Comparison of ENCODE assay signal across 8 mouse cellular contexts in genomic region chr13:48273451-48274069, GRCm38 (mm10). TPM values are rescaled to one million over a fixed set of nuclear protein-coding genes. Genes with fewer than 3 reads are reported as not detected.
A peak's percentile ranks its signal among the peaks of the same experiment; 100 is the strongest.
DNase-seq lines count a peak whose midpoint lies in the region; ATAC-seq and TF ChIP-seq lines count a peak whose summit lies in the region.

No protein-coding gene starts in this region.

- POLR2A ChIA-PET in Patski (lab: Charles Lee) = no interaction called here

- peaks cover 3% of the 10 kb centered on the region; the same call in 1 of the 2 replicates for H3K4me1 ChIP-seq in intestine, embryonic 15.5 days (replicated peaks)
- H3K4me1 ChIP-seq in stomach, embryonic 14.5 days (ENCODE audit: control insufficient read depth, insufficient read depth, low read length) = peaks cover 3% of the 10 kb centered on the region; the same call in 1 of the 2 replicates

- no peak overlapping the region; the same call in 1 of the 2 replicates for H3K4me3 ChIP-seq in intestine, embryonic 15.5 days (replicated peaks)
- H3K4me3 ChIP-seq in stomach, embryonic 14.5 days (ENCODE audit: low read depth, low read length) = peak overlapping the region; percentile 17; the same call in 1 of the 2 replicates

- no peak overlapping the region for H3K9ac ChIP-seq in intestine, embryonic 15.5 days
- no peak overlapping the region for H3K9ac ChIP-seq in stomach, embryonic 14.5 days (replicated peaks; ENCODE audit: low read depth, low read length)

- CTCF ChIA-PET in Patski (lab: Charles Lee) = interaction anchor here (0.8 kb wide), 1 partner anchor 438 kb away, joined by 3 read pairs; no protein-coding TSS in a partner anchor

- 7% methylated on average over 15 of the region's 15 CpGs for WGBS in intestine, embryonic 15.5 days
- WGBS in stomach, embryonic 14.5 days = 4% methylated on average over 15 of the region's 15 CpGs

- peak; percentile 39 for ATAC-seq in Patski
- peak; percentile 71 for ATAC-seq in intestine, embryonic 15.5 days
- ATAC-seq in stomach, embryonic 14.5 days (ENCODE audit: insufficient number of reproducible peaks, insufficient read depth, low FRiP score, low read depth) = no peak
- ATAC-seq in granulocyte monocyte progenitor cell, adult 5-6 weeks (replicated peaks; ENCODE audit: poor library complexity, severe bottlenecking) = no peak

- no peaks in the 10 kb centered on the region for H3K36me3 ChIP-seq in intestine, embryonic 15.5 days
- H3K36me3 ChIP-seq in stomach, embryonic 14.5 days (ENCODE audit: control insufficient read depth, insufficient read depth, low read length) = no peaks in the 10 kb centered on the region

- peak overlapping the region; percentile 57 for H3K4me2 ChIP-seq in intestine, embryonic 15.5 days (replicated peaks)
- H3K4me2 ChIP-seq in stomach, embryonic 14.5 days (replicated peaks; ENCODE audit: low read depth, low read length) = peak overlapping the region; percentile 54

- no peak overlapping the region for H3K27ac ChIP-seq in intestine, embryonic 15.5 days
- no peak overlapping the region for H3K27ac ChIP-seq in stomach, embryonic 14.5 days (ENCODE audit: low read length)

- peak; percentile 80 for TF ChIP-seq CTCF in Patski (IDR thresholded peaks at IDR 0.05)

- intact Hi-C loops in left cerebral cortex, postnatal 14 days (cut with DNase I) = loop anchor here (5.0 to 10.0 kb wide), 3 partner anchors 439 to 926 kb away; no protein-coding TSS in a partner anchor

- H3K9me3 ChIP-seq in intestine, embryonic 15.5 days = no peaks in the 10 kb centered on the region
- no peaks in the 10 kb centered on the region for H3K9me3 ChIP-seq in stomach, embryonic 14.5 days (ENCODE audit: control insufficient read depth, low read depth, low read length)

- peaks cover 6% of the 10 kb centered on the region for H3K27me3 ChIP-seq in Patski
- H3K27me3 ChIP-seq in intestine, embryonic 15.5 days (replicated peaks) = no peaks in the 10 kb centered on the region
- no peaks in the 10 kb centered on the region; the same call in 1 of the 2 replicates for H3K27me3 ChIP-seq in stomach, embryonic 14.5 days (ENCODE audit: control insufficient read depth, insufficient read depth, low read length)

- DNase-seq in Patski (ENCODE audit: low read depth, low spot score) = no peak
- peak; percentile 56 to 59 for DNase-seq in cerebellum, postnatal 14 days
- peak; percentile 23 to 49 for DNase-seq in frontal cortex, postnatal 14 days (ENCODE audit: low spot score in 2 of 2)
- DNase-seq in left cerebral cortex, postnatal 14 days (ENCODE audit: low spot score in 2 of 2) = peak; percentile 44 to 62
- DNase-seq in mesoderm, embryonic 11.5 days (ENCODE audit: low read depth, low spot score) = peak; percentile 66

- in situ Hi-C loops in Patski (cut with MboI; ENCODE audit: low pct_unique_long_range_greater_than_20kb) = loop anchor here (25.0 kb wide), 2 partner anchors 189 to 1136 kb away; no protein-coding TSS in a partner anchor

RNA-seq across cellular contexts. Expression of gene Id4, which starts 12.5 kb away (rescaled TPM):
- 1.5 TPM for polyA plus RNA-seq in Patski (2021)
- 16.3 and 16.9 TPM in 2 replicates for polyA plus RNA-seq in intestine, embryonic 15.5 days (2015; fragmentation: Nextera tagmentation; extraction: Ambion mirVana)
- 10 to 100 TPM; 25.0 to 30.6 TPM for total RNA-seq in left cerebral cortex, postnatal 14 days (2021)
- 13.7 and 18.1 TPM in 2 replicates for polyA plus RNA-seq in stomach, embryonic 14.5 days (2014; fragmentation: Nextera tagmentation; extraction: Ambion mirVana)
- not detected in 2 replicates for total RNA-seq in granulocyte monocyte progenitor cell, adult 5-6 weeks (2014; fragmentation: Nextera tagmentation)
- total RNA-seq in granulocyte monocyte progenitor cell, adult 5-6 weeks (2017) = not detected in 2 replicates

Comparison
In these comparisons a context has a peak if more than half of its experiments do, and no peak if none do; other contexts are left out.
1. ATAC-seq: peak in Patski (single experiment) and intestine, embryonic 15.5 days (single experiment); none in stomach, embryonic 14.5 days (single experiment) and granulocyte monocyte progenitor cell, adult 5-6 weeks (single experiment).